Mouse (Mus musculus) T-cell, adult 2 months (primary cell): Measurements from ENCODE around the gene Tmcc1.

ENCODE experiments used
- DNase-seq: peaks from one replicate; pipeline ENCODE4 v3.0.0; 2022; ENCODE audit warnings: low spot score

Gene Tmcc1

GRCm38 (mm10) chr6:116013687-116014086, 179.6 kb downstream of the Tmcc1 start:
- DNase-seq = no peak

GRCm38 (mm10) chr6:116010541-116010940, 182.7 kb downstream of the Tmcc1 start:
- DNase-seq = peak; percentile 57

GRCm38 (mm10) chr6:116009426-116009825, 183.9 kb downstream of the Tmcc1 start:
- DNase-seq = no peak

GRCm38 (mm10) chr6:116007561-116008173, 185.6 kb downstream of the Tmcc1 start:
- DNase-seq = peak; percentile 34

GRCm38 (mm10) chr6:116006731-116007130, 186.6 kb downstream of the Tmcc1 start:
- DNase-seq = no peak

- no peak for DNase-seq
Measured at GRCm38 (mm10) chr6:116005959-116006288, 187.4 kb downstream of the Tmcc1 start.

GRCm38 (mm10) chr6:116005275-116005958, 187.9 kb downstream of the Tmcc1 start:
- DNase-seq = no peak

GRCm38 (mm10) chr6:116004716-116005115, 188.6 kb downstream of the Tmcc1 start:
- no peak for DNase-seq

- no peak for DNase-seq
Measured at GRCm38 (mm10) chr6:116004069-116004468, 189.2 kb downstream of the Tmcc1 start.

- DNase-seq = no peak
Measured at GRCm38 (mm10) chr6:116003516-116003915, 189.8 kb downstream of the Tmcc1 start.

GRCm38 (mm10) chr6:116002311-116003104, 190.8 kb downstream of the Tmcc1 start:
- no peak for DNase-seq

- no peak for DNase-seq
Measured at GRCm38 (mm10) chr6:116000851-116001250, 192.4 kb downstream of the Tmcc1 start.

- no peak for DNase-seq
Measured at GRCm38 (mm10) chr6:115999227-115999626, 194.1 kb downstream of the Tmcc1 start.

- no peak for DNase-seq
Measured at GRCm38 (mm10) chr6:115998758-115999157, 194.5 kb downstream of the Tmcc1 start.

GRCm38 (mm10) chr6:115997726-115998311, 195.5 kb downstream of the Tmcc1 start:
- DNase-seq = no peak

- DNase-seq = peak; percentile 68
Measured at GRCm38 (mm10) chr6:115996171-115996851, 197.0 kb downstream of the Tmcc1 start.

GRCm38 (mm10) chr6:115995531-115995941, 197.8 kb downstream of the Tmcc1 start:
- DNase-seq = no peak

GRCm38 (mm10) chr6:115994877-115995520, 198.3 kb downstream of the Tmcc1 start, which contains the start of gene Plxnd1:
Gene Plxnd1, minus strand, starts transcription at chr6:115995005.
- DNase-seq = peak; percentile 79

- DNase-seq = no peak
Measured at GRCm38 (mm10) chr6:115994146-115994876, 199.0 kb downstream of the Tmcc1 start.

- peak; percentile 36 for DNase-seq
Measured at GRCm38 (mm10) chr6:115993463-115994145, 199.7 kb downstream of the Tmcc1 start.
